Mouse (Mus musculus): ENCODE data around the gene Krt7. TPM values are rescaled to one million over a fixed set of nuclear protein-coding genes. Genes with fewer than 3 reads are reported as not detected.
A peak's percentile ranks its signal among the peaks of the same experiment; 100 is the strongest.

The Krt7 gene
- polyA plus RNA-seq (2016; fragmentation: Nextera tagmentation; extraction: Ambion mirVana), result 16.2 and 17.4 TPM in 2 replicates

- no peak within 1 kb of the TSS for H3K4me3 ChIP-seq
- H3K27me3 ChIP-seq (replicated peaks; ENCODE audit: low read depth, poor library complexity, severe bottlenecking), result peaks cover 36% of the 10 kb centered on the region
- H3K36me3 ChIP-seq (replicated peaks), result no peaks in the 10 kb centered on the region
- H3K9me3 ChIP-seq, result no peaks in the 10 kb centered on the region
- H3K27ac ChIP-seq (replicated peaks), result peak within 1 kb of the TSS; percentile 72
- peak; percentile 28 for DNase-seq (ENCODE audit: low spot score)
- H3K4me1 ChIP-seq, result peaks cover 50% of the 10 kb centered on the region
- 45% methylated on average over 2 of the region's 2 CpGs for WGBS
Measured at GRCm38 (mm10) chr15:101410775-101411174, at the start of gene Krt7. TSS of gene Krt7 (plus strand) at chr15:101411043.

DNA sequence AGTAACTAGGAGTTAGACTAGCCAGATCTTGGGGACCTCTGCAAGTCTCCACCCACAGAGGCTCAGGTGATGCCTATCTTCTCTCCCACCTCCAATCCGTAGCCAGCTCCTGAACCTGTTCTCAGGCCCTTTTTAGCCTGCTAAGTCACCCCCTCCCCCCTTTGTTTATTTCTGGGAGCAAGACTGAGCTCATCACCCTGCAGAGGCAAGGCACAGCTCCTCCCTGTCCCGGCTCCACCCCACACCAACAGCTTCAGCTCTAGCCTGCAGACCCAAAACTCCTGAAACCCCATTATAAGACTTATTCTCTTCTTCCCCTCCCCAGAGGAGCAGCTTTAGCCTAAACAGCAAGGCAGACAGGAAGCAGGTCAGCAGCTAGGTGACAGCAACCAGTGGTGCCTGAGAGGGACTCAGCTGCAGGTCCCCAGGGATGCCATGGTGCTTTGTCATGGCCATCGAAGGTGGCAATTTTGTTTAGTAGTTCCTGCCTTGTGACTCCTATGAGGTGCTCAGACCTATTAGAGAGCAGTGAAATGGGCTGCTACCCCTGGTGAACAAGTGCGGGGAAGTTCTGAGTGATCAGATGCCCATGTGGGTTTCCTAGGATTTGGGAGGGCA, 48.3 kb upstream of the Krt7 start:
- no peak for DNase-seq (ENCODE audit: low spot score)
- peaks cover 30% of the 10 kb centered on the region for H3K4me1 ChIP-seq
- 0 out of 2 replicates have a peak, but pooled peaks cover 3% of the 10 kb centered on the region for H3K27me3 ChIP-seq (replicated peaks; ENCODE audit: low read depth, poor library complexity, severe bottlenecking)
- H3K4me3 ChIP-seq, result no peak overlapping the region
- WGBS, result 65% methylated on average over 4 of the region's 4 CpGs
- no peaks in the 10 kb centered on the region for H3K36me3 ChIP-seq (replicated peaks)
- H3K27ac ChIP-seq (replicated peaks), result no peak overlapping the region
- H3K9me3 ChIP-seq, result no peaks in the 10 kb centered on the region

- Histone ChIP-seq H3K4me3 (no peak overlapping the region), H3K4me1 (peaks cover 31% of the 10 kb centered on the region), H3K9me3 (no peaks in the 10 kb centered on the region), H3K27me3 (replicated peaks; ENCODE audit: low read depth, poor library complexity, severe bottlenecking) (0 out of 2 replicates have a peak, but pooled peaks cover 4% of the 10 kb centered on the region), H3K27ac (replicated peaks) (no peak overlapping the region), H3K36me3 (replicated peaks) (no peaks in the 10 kb centered on the region)
- WGBS, result 71% methylated on average over 6 of the region's 6 CpGs
- DNase-seq (ENCODE audit: low spot score), result no peak
Measured at GRCm38 (mm10) chr15:101363933-101364332, 46.9 kb upstream of the Krt7 start.

- whole genome bisulfite sequencing, result 75% methylated on average over 6 of the region's 6 CpGs
- no peak overlapping the region for H3K4me3 ChIP-seq
Measured at GRCm38 (mm10) chr15:101364425-101364824, 46.4 kb upstream of the Krt7 start.

GRCm38 (mm10) chr15:101364891-101365671, 45.8 kb upstream of the Krt7 start:
- Histone ChIP-seq H3K4me3 (no peak overlapping the region), H3K36me3 (replicated peaks) (no peaks in the 10 kb centered on the region), H3K4me1 (peaks cover 42% of the 10 kb centered on the region), H3K9me3 (no peaks in the 10 kb centered on the region), H3K27me3 (replicated peaks; ENCODE audit: low read depth, poor library complexity, severe bottlenecking) (peaks cover 12% of the 10 kb centered on the region; the same call in 1 of the 2 replicates), H3K27ac (replicated peaks) (0 out of 2 replicates have a peak overlapping the region, but pooled peaks have one; percentile 20)
- no peak for DNase-seq (ENCODE audit: low spot score)
- WGBS, result 65% methylated on average over 7 of the region's 7 CpGs

More at GRCm38 (mm10) chr15:101364425-101364824, 46.4 kb upstream of the Krt7 start:
- Histone ChIP-seq H3K4me1 (peaks cover 36% of the 10 kb centered on the region), H3K36me3 (replicated peaks) (no peaks in the 10 kb centered on the region), H3K27me3 (replicated peaks; ENCODE audit: low read depth, poor library complexity, severe bottlenecking) (0 out of 2 replicates have a peak, but pooled peaks cover 7% of the 10 kb centered on the region), H3K27ac (replicated peaks) (no peak overlapping the region), H3K9me3 (no peaks in the 10 kb centered on the region)
- no peak for DNase-seq (ENCODE audit: low spot score)

DNA sequence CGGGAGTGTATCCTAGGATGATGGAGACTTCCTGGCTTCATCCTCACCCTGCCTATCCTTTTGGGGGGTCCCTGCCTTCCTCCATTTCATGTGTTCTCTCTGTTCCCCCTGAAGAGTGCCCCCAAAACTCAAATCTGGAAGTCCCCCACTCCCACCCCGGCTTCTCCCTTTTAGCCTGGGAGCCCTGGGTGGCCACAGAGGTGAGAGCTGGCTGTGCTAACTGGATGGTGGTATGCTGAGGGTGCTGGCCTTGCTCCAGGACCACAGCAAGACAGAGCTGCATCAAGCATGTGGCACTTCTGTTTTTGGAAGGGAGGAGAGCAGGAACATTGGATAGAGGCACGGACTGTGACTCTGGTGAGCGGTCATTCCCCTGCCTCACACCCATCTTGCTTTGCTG, 45.1 kb upstream of the Krt7 start:
- Histone ChIP-seq H3K4me1 (peaks cover 44% of the 10 kb centered on the region), H3K4me3 (no peak overlapping the region), H3K36me3 (replicated peaks) (no peaks in the 10 kb centered on the region), H3K27me3 (replicated peaks; ENCODE audit: low read depth, poor library complexity, severe bottlenecking) (peaks cover 13% of the 10 kb centered on the region; the same call in 1 of the 2 replicates), H3K9me3 (no peaks in the 10 kb centered on the region), H3K27ac (replicated peaks) (no peak overlapping the region)
- DNase-seq (ENCODE audit: low spot score), result no peak
- WGBS, result 77% methylated on average over 4 of the region's 4 CpGs

DNA sequence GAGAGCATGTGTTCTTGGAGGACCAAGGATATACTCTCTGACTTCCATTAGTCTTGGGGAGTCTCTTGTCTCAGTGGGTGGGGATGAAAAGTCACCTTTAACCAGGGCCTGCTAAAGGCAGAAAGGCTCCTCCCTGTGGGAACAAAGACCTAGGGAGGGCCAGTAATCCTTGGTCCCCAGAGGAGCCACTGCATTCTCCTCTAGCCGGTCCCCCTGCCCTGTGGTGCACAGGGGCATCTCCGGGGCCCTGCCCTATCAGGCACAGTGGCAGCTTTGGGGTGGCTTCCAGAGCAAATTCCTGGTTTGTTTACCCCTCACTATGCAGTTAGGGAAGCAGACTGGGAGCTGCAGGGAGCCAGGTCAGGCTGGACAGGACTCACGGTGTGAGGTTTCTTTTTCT, 44.4 kb upstream of the Krt7 start:
- H3K27me3 ChIP-seq (replicated peaks; ENCODE audit: low read depth, poor library complexity, severe bottlenecking), result peaks cover 13% of the 10 kb centered on the region; the same call in 1 of the 2 replicates
- WGBS, result 28% methylated on average over 3 of the region's 3 CpGs
- H3K27ac ChIP-seq (replicated peaks), result no peak overlapping the region

GRCm38 (mm10) chr15:101366926-101367325, 43.9 kb upstream of the Krt7 start:
- H3K27me3 ChIP-seq (replicated peaks; ENCODE audit: low read depth, poor library complexity, severe bottlenecking), result peaks cover 13% of the 10 kb centered on the region; the same call in 1 of the 2 replicates
- no peak overlapping the region for H3K27ac ChIP-seq (replicated peaks)
- peaks cover 44% of the 10 kb centered on the region for H3K4me1 ChIP-seq
- no peak for DNase-seq (ENCODE audit: low spot score)
- no peaks in the 10 kb centered on the region for H3K9me3 ChIP-seq
- WGBS, result 48% methylated on average over 2 of the region's 2 CpGs
- H3K36me3 ChIP-seq (replicated peaks), result no peaks in the 10 kb centered on the region
- H3K4me3 ChIP-seq, result no peak overlapping the region

More for the DNA sequence above, 44.4 kb upstream of the Krt7 start:
- Histone ChIP-seq H3K36me3 (replicated peaks) (no peaks in the 10 kb centered on the region), H3K4me3 (no peak overlapping the region), H3K9me3 (no peaks in the 10 kb centered on the region), H3K4me1 (peaks cover 44% of the 10 kb centered on the region)
- DNase-seq (ENCODE audit: low spot score), result no peak

- Histone ChIP-seq H3K4me3 (no peak overlapping the region), H3K9me3 (no peaks in the 10 kb centered on the region), H3K27ac (replicated peaks) (no peak overlapping the region), H3K36me3 (replicated peaks) (no peaks in the 10 kb centered on the region), H3K4me1 (peaks cover 42% of the 10 kb centered on the region), H3K27me3 (replicated peaks; ENCODE audit: low read depth, poor library complexity, severe bottlenecking) (peaks cover 13% of the 10 kb centered on the region; the same call in 1 of the 2 replicates)
- DNase-seq (ENCODE audit: low spot score), result no peak
- WGBS, result 82% methylated on average over 8 of the region's 8 CpGs
Measured at GRCm38 (mm10) chr15:101367497-101367896, 43.3 kb upstream of the Krt7 start.

GRCm38 (mm10) chr15:101368015-101368414, 42.8 kb upstream of the Krt7 start:
- Histone ChIP-seq H3K9me3 (no peaks in the 10 kb centered on the region), H3K27me3 (replicated peaks; ENCODE audit: low read depth, poor library complexity, severe bottlenecking) (peaks cover 13% of the 10 kb centered on the region; the same call in 1 of the 2 replicates), H3K4me1 (peaks cover 40% of the 10 kb centered on the region), H3K36me3 (replicated peaks) (no peaks in the 10 kb centered on the region), H3K27ac (replicated peaks) (no peak overlapping the region), H3K4me3 (no peak overlapping the region)
- 88% methylated on average over 6 of the region's 6 CpGs for WGBS
- DNase-seq (ENCODE audit: low spot score), result no peak

DNA sequence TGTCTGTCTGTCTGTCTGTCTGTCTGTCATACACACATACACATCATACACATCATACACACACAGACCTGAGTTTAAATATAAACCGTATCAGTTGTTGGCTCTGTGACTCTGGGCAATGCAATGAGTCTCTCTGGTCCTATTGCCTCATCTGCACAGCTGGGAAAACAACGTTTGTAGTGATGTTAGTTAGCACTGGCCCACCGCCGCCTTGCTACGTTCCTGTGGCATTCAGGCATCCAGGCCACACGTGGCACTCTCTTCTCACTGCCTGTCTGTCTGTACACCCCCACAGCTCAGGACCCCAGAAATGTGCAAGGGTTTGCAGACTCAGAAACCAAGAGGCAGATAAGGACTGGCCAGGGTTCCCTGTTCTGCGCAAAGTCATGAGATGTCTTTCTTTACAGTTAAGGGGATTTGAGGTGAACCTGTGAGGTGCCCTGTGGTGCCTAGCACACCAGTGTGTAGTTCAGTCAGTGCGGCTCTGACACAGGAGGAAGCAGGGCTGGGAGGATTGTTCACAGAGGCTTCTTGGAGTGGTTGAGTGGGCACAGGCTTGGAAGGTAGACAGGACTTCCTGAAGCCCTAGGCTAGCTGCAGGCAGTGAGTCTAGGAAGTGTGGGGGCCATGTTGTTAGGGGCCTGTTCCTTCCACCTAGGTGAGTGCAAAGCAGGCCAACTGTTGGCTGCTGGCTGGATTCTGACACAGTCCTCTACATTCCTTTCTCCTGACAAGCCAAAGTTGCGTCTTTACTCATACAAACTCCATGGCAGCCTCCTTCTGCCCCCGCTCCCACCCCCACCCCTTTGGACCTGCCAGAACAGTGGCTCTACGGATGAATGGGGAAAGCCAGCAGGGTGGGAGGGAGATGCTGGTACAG, 42.1 kb upstream of the Krt7 start:
- Histone ChIP-seq H3K4me3 (no peak overlapping the region), H3K4me1 (peaks cover 40% of the 10 kb centered on the region), H3K27me3 (replicated peaks; ENCODE audit: low read depth, poor library complexity, severe bottlenecking) (peaks cover 13% of the 10 kb centered on the region; the same call in 1 of the 2 replicates), H3K27ac (replicated peaks) (no peak overlapping the region), H3K9me3 (no peaks in the 10 kb centered on the region), H3K36me3 (replicated peaks) (no peaks in the 10 kb centered on the region)
- no peak for DNase-seq (ENCODE audit: low spot score)
- 68% methylated on average over 11 of the region's 11 CpGs for WGBS
